Mouse (Mus musculus): Measurements from ENCODE around the gene Emp3. TPM values are rescaled to one million over a fixed set of nuclear protein-coding genes. Genes with fewer than 3 reads are reported as not detected.

Gene Emp3
- polyA plus RNA-seq, 1 experiment from 2014 or later, result 182 TPM

DNA sequence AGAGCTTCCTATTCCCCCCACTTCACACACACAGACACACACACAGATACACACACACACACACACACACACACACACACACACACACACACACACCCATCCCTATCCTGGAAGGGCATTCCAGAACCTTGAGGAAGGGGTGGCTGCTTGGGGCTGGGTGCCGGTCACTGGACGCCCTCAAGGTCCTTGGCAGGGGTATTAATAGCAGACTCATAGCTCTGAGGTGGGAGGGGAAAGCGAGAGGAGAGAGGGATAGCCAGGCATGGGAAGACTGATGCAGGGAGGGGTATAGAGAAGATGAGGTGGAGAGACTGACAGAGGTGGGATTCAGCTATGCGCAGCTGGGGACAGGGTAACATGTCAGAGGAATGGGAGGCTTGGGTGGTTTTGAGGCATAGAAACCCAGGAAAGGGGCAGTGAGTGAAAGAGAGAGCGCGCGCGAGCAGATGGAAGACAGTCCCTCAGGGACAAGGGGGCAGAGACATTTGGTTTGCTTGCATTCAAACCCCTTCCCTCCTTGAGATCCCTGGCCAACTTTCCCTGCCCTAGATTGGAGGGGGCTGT is 52.0 kb downstream of the Emp3 start:
- Histone ChIP-seq H3K27ac (ENCODE audit: low read depth, low read length) (no peak overlapping the region), H3K36me3 (ENCODE audit: control insufficient read depth, insufficient read depth, low read length) (peaks cover 3% of the 10 kb centered on the region; the same call in 1 of the 2 replicates), H3K9ac (ENCODE audit: low read depth, low read length) (no peak overlapping the region; the same call in 1 of the 2 replicates), H3K4me3 (ENCODE audit: low read length) (peak overlapping the region; percentile 10; the same call in 1 of the 2 replicates), H3K9me3 (ENCODE audit: control insufficient read depth, low read length) (no peaks in the 10 kb centered on the region), H3K27me3 (ENCODE audit: control insufficient read depth, insufficient read depth, low read length) (peaks cover 37% of the 10 kb centered on the region), H3K4me2 (replicated peaks; ENCODE audit: low read depth, low read length) (peak overlapping the region; percentile 47; the same call in 1 of the 2 replicates), H3K4me1 (ENCODE audit: control insufficient read depth, insufficient read depth, low read length) (peaks cover 27% of the 10 kb centered on the region)
- WGBS, result 13% methylated on average over 8 of the region's 8 CpGs
- no peak for ATAC-seq (ENCODE audit: low FRiP score, low TSS enrichment)

Other genes starting within 250 kb of the Emp3 start
- gene Ntn5, start 237.4 kb downstream of the Emp3 start, polyA plus RNA-seq (2014; fragmentation: Nextera tagmentation; extraction: Ambion mirVana), result 0.20 and 0.27 TPM in 2 replicates
- gene Sec1, start 227.0 kb downstream of the Emp3 start, polyA plus RNA-seq (2014; fragmentation: Nextera tagmentation; extraction: Ambion mirVana), result 0.17 and 0.28 TPM in 2 replicates
- gene Car11, start 221.6 kb downstream of the Emp3 start, polyA plus RNA-seq (2014; fragmentation: Nextera tagmentation; extraction: Ambion mirVana), result 6.9 and 11.9 TPM in 2 replicates
- gene Dbp, start 216.3 kb downstream of the Emp3 start, polyA plus RNA-seq (2014; fragmentation: Nextera tagmentation; extraction: Ambion mirVana), result 6.6 and 7.7 TPM in 2 replicates
- gene Rpl18, start 205.9 kb downstream of the Emp3 start, polyA plus RNA-seq (2014; fragmentation: Nextera tagmentation; extraction: Ambion mirVana), result 1,328 and 1,679 TPM in 2 replicates
- gene Sphk2, start 203.4 kb downstream of the Emp3 start, polyA plus RNA-seq (2014; fragmentation: Nextera tagmentation; extraction: Ambion mirVana), result 16.8 and 23.9 TPM in 2 replicates
- 1.2 and 2.1 TPM in 2 replicates for gene Fam83e, start 200.2 kb downstream of the Emp3 start, polyA plus RNA-seq (2014; fragmentation: Nextera tagmentation; extraction: Ambion mirVana)
- 0.29 TPM in 1 of 2 replicates, not detected in the other for gene Spaca4, start 195.6 kb downstream of the Emp3 start, polyA plus RNA-seq (2014; fragmentation: Nextera tagmentation; extraction: Ambion mirVana)
- 2.8 and 4.2 TPM in 2 replicates for gene Lmtk3, start 137.7 kb downstream of the Emp3 start, polyA plus RNA-seq (2014; fragmentation: Nextera tagmentation; extraction: Ambion mirVana)
- gene Sult2b1, start 136.7 kb downstream of the Emp3 start, polyA plus RNA-seq (2014; fragmentation: Nextera tagmentation; extraction: Ambion mirVana), result 3.2 and 3.8 TPM in 2 replicates
- gene Cyth2, start 106.8 kb downstream of the Emp3 start, polyA plus RNA-seq (2014; fragmentation: Nextera tagmentation; extraction: Ambion mirVana), result 109 and 111 TPM in 2 replicates
- 1.2 and 1.3 TPM in 2 replicates for gene Kcnj14, start 96.6 kb downstream of the Emp3 start, polyA plus RNA-seq (2014; fragmentation: Nextera tagmentation; extraction: Ambion mirVana)
- gene Grwd1, start 90.5 kb downstream of the Emp3 start, polyA plus RNA-seq (2014; fragmentation: Nextera tagmentation; extraction: Ambion mirVana), result 69.5 and 93.5 TPM in 2 replicates
- gene Kdelr1, start 48.6 kb downstream of the Emp3 start, polyA plus RNA-seq (2014; fragmentation: Nextera tagmentation; extraction: Ambion mirVana), result 145 and 184 TPM in 2 replicates
- 0.28 and 0.37 TPM in 2 replicates for gene Grin2d, start 43.0 kb downstream of the Emp3 start, polyA plus RNA-seq (2014; fragmentation: Nextera tagmentation; extraction: Ambion mirVana)
- 0.90 and 2.1 TPM in 2 replicates for gene Syngr4, start 24.7 kb downstream of the Emp3 start, polyA plus RNA-seq (2014; fragmentation: Nextera tagmentation; extraction: Ambion mirVana)
- 4.5 and 5.0 TPM in 2 replicates for gene Tmem143, start 24.5 kb downstream of the Emp3 start, polyA plus RNA-seq (2014; fragmentation: Nextera tagmentation; extraction: Ambion mirVana)
- gene Ccdc114, start 2.7 kb upstream of the Emp3 start, polyA plus RNA-seq (2014; fragmentation: Nextera tagmentation; extraction: Ambion mirVana), result 8.0 and 10.0 TPM in 2 replicates
- gene Abcc6, start 108.9 kb upstream of the Emp3 start, polyA plus RNA-seq (2014; fragmentation: Nextera tagmentation; extraction: Ambion mirVana), result 0.04 and 0.53 TPM in 2 replicates
- gene Nomo1, start 112.3 kb upstream of the Emp3 start, polyA plus RNA-seq (2014; fragmentation: Nextera tagmentation; extraction: Ambion mirVana), result 23.7 and 24.5 TPM in 2 replicates
- gene Kcnj11, start 179.4 kb upstream of the Emp3 start, polyA plus RNA-seq (2014; fragmentation: Nextera tagmentation; extraction: Ambion mirVana), result 0.10 and 0.19 TPM in 2 replicates